Mouse (Mus musculus) embryo, embryonic 11 days (tissue): ENCODE results near the gene Cldn20.

ENCODE experiments used
- DNase-seq: peaks from one replicate; pipeline ENCODE4 v3.0.0-alpha.2; 2015

The Cldn20 gene

DNA sequence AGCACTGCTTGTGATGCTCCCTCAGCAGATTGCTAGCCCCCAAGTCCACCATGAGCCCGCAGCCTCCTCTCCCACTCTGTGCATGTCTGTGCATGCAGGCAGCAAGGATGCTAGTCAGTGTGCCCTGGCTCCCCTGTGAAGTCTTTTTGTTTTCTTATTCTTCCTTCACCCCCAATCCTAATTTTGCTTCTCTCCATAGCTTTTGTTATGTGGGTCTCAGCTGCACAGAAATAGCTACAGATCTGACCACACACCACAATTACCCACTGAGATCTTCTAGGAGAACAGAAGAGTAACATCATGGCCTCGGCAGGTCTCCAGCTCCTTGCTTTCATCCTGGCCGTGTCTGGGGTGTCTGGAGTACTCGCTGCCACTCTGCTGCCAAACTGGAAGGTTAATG lies at the start of gene Cldn20:
Cldn20 (plus strand) TSS at position 301 of the 400 bp plus-strand sequence.
- no peak for DNase-seq

DNA sequence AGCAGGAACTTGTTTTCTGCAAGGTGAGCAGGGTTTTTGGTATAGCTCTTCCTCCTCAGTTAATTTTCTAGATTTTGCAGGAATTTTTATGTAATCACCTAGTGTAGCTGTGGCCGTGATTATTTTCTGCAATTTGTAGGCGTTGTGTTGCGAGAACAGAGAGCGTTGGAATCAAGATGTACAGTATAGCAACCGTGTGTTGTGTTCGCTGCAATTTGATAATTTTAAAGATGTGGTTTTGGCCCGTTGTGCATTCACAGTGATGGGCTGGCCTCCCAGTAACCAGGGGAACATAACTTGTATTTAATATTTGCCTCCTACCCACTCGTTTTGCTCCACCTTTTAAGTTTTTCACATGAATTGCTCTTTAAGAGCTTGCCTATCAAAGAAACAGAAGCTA lies 49.3 kb upstream of the Cldn20 start:
- DNase-seq, result no peak

DNA sequence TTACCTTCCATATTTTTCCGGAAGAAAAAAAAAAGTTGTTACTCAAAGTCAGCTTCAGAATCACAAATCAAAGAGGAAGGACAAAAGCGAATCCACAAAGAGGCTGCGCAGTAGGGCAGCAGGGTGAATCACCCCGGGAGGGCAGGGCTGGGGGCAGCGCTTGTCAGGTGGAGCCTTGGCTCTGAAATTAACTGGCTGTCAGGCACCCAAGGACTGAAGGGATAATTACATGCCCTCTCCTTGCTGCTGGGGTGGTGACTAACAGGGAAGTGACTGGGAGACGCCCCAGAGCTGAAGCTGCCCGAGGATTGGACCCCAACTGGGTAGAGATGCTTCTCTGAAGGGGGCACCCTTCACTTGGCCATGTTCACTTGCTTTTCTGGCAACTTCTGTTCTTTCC lies 46.5 kb upstream of the Cldn20 start:
- DNase-seq, result no peak

DNA sequence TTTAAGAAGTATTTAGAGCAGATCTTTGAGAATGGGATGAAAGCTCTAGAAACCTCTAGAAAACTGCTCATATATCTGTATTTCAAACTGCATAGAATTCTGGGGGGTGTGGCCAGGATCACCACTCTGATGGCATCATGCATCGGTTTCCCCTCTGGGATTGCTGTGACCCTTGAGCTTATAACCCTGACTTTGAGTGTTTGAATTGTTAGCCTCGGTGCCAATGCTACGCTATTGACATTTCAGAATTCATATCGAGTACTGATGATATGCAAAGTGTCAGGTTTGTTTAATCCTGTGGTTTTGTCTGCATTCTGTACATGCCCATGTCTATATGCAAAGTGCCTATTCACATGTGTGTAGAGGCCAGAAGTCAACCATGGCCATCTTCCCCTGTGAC lies 45.1 kb upstream of the Cldn20 start:
- no peak for DNase-seq

DNA sequence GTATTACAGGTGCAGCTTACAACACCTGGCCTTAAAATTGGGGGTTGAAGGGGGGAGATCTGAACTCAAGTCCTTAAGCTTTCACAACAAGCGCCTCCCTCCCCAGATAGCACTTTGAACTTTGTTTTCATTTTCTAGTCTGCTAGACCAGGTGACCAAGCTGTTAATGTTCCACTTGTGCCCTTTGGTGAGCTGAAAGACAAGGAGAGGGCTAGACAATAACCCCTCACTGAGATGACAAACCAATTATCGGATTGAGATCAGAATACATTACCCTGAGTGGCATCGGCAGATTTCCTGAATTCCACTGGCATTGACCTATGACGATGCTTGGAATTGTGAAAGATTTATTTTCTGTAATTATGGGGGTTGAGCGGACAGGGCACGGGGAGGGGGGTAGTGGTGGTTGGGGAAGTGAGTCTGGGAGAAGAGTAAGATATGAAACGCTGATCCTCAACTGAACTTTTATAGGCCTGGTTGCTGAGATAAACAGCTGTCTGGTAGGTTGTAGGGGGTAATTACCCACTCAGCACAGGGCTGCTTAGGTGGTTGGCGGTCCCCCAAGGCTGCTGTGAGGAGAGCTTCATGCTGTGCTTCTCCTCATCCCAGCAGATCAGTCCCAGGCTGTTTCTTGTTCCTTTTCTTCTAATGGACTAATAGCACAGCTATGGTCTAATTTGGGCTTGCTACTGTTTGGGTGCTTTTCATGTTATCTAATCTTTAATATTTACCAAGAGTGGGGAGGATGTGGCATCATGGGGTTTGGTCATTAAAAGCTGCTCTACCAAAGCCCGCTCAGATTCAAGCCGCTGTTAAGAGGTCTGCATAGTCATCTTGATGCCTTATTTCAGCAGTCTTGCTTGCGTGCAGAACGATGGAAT lies 44.4 kb upstream of the Cldn20 start:
- no peak for DNase-seq

DNA sequence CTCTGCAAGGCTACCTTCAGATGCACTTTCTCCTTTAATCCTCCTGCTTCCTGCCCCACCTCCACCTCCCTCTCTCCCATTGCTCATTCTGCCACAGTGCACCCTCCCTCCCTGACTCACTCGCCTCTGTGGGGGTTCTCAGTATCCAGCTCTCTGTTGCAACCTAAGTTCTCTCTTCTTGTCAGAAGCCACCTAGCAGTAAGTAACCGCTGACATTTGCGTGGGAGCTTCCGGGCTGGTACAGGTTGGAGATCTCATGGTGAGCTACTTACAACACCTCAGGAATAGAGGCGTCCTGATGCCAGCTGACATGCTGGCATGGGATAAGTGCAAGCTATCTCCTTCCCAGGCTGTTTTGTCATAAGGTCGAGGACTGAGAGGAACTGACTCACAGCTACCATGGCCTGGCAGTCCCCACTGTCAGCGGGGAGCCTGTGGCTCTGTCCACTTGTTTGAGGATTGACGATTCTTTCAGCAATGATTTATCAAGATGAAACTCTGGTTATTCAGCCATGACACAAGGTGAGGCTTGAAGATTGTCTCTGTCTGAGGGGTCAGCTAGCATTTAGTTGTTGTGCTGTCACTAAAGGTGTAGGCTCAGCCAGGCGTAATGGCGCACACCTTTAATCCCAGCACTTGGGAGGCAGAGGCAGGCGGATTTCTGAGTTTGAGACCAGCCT lies 42.0 kb upstream of the Cldn20 start:
- no peak for DNase-seq

DNA sequence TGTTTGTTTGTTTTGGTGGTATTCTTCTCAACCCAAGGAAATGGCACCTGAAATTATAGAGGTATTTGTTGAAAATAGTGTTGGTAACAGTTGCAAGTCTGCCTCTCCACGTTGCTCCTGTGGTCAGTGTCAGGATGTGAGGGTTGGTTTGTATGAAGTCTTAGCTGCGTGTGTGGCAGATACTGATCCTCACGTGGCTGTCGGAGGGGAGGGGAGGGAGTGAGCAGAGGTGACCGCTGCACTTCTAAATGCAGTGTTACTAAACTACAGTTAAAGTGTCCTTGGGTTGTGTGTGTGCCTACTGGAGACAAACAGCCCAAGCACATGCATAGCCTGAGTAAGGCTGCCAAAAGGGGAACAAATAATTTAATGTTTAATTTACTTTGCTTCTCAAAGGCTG lies 41.3 kb upstream of the Cldn20 start:
- no peak for DNase-seq

DNA sequence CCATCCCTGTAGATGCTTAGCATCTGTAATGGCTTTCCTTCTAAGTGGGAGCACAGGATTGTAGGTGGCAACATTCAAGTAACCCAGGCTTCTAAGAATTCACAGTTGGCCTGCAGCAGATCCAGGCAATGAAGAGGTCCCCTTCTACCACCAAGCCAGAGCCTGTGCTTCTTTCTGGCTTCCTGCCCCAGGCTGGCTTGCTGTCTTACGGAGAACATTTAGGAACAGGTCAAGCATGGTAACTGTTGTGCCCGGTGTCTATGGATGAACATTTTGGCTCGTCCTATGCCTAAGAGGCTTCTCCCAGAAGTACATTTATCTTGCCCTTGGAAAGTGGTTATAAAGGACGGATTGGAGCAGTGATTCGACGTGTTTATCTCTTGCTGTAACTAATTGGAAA lies 40.7 kb upstream of the Cldn20 start:
- no peak for DNase-seq

DNA sequence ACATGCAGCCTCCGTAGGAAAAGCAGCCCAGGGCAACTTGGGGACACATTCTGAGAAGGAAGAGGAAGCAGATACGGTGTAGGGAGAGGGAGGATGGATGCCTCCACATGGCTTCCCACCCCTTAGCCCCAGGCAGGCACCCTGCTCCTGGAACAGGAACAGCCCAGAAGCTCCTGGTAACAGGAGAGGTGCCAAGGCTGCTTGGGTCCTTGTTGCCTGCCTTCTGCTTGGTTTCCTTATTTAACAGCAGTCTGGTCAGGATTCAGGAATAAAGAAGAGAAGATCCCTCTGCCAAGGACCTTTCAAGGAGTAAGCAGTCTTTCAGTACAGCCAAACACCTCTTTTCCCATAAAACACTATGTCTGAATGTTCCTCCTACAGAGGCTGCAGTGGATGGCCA lies 36.8 kb upstream of the Cldn20 start:
- no peak for DNase-seq

DNA sequence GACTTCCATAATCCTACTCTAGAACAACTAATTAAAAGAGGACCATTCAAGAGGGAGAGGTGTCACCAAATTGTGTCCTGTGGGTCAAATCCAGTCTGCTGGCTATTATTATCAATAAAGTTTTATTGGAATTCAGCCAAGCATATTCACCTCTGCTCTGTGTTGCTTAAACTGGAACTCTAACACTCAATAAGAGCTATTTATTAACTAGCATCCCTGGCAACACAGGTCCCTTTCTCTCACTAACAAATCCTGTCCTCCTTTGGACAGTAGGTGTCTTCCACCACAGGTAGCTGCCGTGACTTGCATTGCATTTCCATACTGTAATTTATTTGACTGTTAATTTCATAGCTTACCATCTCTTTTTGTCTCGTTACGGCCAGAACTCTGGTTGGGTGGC lies 36.3 kb upstream of the Cldn20 start:
- DNase-seq, result no peak

DNA sequence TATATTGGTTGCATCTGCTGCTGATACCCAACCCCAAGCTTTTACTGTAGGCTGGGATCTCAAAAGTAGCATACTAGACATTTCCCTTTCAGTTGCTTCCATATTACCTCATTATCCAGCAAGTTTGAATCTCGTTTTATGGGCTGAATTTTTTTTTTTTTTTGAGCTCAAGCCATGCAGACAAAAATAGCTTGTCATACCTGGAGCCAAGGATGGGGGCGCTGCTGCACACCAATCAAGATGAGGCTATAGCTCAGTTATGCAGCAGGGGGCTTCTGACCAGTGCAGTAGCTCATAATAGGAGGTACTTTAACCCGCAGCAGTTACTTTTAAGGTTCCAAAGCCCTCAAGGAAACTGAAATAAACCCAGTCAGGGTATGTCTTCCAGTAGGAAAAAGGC lies 34.3 kb upstream of the Cldn20 start:
- DNase-seq, result peak; percentile 63

DNA sequence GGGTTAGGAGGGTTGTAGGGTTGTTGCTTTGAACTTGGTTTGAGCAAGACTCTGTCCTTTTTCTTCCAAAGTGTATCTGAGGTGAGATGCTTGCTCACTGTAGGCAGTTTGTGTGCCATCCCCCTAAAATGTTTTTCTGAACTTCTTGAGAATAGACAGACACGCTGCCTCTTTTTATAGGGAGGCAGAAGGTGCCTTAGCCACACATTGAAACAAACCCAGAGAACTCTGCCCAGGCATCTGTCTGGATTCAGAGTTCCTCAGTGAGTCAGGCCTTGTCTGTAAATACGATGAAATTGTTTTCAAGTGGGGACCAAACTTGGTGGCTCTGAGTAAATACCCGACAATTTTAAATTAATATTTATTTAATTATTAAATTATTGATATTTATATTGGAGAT lies 33.8 kb upstream of the Cldn20 start:
- DNase-seq, result no peak

DNA sequence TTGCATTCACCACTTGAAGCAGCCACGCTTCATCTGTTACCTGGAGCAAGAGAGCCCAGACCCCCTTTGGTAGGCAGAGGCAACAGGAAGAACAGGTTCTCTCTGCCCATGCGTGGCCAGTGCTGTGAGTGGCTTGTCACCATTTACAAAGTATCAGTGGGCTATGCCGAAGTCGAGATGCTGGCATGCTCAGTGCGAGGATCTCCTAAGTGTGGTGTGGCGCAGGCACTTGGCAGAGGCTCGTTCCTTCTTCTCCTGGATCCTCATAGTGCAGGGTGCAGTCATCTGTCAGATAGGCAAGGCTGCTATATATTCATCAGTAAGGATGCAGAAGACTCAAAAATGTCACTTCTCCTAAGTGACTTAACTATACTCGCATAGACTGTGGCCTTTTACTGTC lies 32.9 kb upstream of the Cldn20 start:
- no peak for DNase-seq

DNA sequence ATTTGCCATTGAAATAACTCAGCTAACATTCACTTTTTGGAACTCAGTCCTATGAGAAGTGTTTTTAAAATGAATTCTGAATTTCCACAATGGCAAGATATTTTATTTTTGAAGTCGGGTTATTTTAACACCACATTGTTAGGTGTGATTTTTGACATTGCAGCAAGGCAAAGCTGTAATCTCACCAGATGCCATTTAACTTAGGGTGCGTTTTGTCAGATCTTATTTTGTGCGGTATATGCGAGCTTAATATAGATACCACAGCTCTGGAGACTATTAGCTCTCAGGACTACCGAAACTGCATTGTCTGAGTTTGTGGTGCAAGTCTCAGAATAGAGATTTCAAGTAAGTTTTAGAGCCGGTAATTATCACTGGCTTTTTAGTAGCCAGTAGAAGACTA lies 32.3 kb upstream of the Cldn20 start:
- no peak for DNase-seq

DNA sequence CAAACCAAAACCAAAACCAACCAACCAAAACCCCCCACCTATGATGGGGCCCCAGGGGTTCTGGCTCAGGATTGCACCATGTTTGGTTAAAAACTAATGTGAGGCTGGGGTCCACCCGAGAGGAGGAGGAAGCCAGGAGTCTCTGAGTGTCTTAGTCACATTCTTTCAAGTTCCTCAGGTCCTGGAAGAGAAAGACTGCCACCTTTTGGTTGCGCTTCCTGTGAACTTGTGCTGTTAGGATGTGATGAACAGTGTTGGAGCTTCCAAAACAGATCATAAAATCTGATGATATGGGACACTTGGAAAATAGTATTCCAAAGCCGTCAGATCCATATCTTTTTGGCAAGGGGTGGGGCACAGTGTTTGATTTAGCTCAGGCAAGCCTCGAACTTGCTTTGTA lies 31.4 kb upstream of the Cldn20 start:
- no peak for DNase-seq

DNA sequence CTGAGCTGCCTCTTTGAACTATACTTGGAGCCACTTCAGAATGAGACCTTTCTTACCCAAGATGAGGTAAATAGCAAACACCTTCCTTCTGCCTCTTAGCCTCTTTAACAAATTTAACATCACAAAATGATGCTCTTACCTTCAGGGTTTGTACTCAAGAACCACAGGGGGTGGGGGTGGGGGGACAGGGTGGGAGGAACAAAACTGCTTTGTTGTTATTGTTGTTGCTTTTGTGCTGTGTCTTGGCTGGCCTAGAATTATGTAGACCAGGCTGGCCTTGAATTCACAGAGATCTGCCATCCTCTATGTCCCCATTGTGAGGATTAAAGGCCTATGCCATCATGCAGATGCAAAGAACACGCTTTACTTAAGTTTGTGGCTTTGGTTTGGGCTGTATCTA lies 26.6 kb upstream of the Cldn20 start:
- DNase-seq, result no peak

DNA sequence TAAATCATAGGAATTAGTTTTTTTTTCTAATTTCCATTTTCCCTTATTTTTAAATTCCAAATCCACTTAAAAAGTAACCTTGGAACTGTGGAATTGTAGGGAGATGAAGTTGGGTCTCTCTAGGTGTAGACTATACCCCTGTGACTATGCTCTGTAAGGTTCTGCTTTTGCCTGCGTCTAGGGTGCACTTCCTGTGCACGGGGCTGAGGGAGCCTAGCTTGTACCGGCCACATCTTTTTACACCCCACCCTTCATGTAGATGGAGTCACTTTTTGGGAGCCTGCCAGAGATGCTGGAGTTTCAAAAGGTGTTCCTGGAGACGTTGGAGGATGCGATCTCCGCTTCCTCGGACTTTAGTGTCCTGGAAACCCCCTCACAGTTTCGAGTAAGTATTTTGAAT lies 25.8 kb upstream of the Cldn20 start:
- DNase-seq, result no peak

DNA sequence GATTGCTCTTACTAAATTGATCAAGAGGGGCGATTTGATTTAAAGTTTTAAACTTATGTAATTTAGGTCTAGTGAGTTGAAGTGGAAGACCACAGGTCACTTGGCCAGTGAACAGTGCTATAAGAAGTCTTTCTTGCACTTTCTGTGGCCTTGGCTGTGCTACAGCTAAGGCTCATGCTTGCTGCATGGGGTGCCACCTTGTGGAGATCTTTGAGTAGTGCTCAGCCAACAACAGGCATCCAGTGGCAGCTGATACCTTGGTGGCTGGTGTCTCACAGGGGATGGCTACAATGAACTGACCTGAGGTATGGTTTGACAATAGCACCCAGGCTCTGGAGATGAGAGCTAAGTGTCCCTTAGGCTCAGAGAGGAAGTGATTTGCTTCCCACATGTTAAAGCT lies 22.5 kb upstream of the Cldn20 start:
- DNase-seq, result peak; percentile 78

DNA sequence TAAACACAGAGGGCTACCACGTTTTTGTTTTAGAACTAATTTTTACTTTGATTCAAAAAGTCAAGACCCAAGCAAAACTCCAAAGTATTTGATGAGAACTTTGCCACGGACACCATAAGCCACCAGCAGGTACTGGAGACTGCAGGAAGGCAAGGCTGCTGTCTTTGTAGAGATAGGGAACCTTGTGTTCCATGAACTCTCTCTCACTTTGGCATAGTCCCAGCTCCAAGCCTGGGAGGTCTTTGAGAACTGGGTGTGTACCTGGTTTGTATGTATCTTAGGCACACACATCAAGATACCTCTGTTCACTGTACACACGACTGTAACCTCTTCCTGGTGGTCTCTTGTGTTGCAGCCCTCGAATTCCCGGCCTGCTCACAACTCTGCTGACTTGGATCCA lies 18.0 kb upstream of the Cldn20 start:
- no peak for DNase-seq

DNA sequence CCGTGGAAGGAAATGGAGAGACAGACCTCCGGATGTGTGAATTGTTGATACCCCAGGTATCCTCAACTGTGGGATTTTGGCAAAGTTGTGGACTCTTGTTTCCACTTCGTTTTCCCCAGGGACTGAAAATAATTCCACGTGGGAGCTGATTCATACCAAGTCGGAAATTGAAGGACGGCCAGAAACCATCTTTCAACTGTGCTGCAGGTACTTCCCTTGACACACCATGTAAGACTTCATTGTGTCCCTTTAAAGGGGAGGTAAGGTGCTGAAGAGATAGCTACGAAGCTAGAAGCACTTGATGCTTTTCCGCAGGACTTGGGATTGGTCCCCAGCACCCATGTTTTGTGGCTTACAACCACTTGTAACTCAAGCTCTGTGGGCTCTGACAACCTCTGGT lies 16.5 kb upstream of the Cldn20 start:
- no peak for DNase-seq

DNA sequence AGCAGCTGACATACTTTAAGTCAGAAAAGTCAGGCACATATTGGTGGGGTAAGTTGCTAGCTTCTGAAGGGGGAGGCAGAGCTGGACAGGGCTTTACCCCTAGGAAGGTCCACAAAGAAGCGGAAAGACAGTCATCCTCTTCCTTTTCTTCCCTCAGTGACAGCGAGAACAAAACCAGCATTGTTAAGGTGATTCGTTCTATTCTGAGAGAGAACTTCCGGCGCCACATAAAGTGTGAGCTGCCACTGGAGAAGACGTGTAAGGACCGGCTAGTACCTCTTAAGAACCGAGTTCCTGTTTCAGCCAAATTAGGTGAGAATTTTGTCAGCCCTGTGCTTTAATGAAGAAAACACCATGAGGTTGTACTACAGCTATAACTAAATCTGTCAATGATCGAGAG lies 15.9 kb upstream of the Cldn20 start:
- peak; percentile 10 for DNase-seq

DNA sequence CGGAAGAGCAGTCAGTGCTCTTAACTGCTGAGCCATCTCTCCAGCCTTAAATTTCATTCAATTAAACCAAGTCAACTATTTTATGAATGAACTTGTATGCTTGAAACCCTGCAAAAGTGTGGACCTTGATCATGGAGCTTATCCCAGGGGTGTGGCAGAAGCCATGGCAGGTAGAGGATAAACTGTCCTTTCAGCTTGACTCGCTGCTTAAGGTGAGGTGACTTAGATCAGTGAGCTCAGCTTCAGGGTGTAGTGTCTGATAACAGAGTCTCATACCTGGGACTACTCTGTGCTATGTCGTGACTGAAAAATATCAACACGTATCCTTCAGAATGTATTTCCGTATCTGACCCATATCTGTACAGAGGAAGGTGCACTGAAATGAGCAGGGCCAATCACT lies 12.0 kb upstream of the Cldn20 start:
- no peak for DNase-seq

DNA sequence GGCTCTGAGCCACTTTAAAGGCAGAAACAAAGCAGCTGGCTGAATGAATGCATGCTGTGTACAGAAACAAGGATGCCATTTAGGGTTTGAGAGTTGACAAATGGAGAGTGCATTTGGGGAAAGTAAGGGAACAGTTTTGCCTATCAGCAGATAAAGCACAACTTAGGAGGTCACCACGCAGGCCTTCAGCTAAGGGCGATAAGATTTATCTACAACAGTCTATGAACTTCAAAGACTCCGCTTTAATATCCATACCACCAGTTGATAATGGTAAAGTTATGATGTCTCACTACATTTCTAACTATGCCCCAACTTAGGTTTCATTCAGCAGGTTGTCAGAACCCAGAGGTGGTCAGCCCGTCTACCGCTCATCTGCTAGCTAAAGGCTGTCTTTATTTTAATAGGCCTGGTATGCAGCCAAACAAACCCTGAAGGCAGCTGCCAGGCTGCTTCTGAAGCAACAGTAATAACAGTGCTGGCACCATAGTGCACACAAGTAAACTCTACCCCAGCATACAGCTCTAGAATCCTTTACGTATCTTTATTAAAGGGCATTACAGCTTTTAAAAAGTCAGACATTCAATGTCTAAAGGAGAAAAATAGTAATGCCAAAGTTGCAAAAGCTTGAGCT lies 4.4 kb upstream of the Cldn20 start:
- DNase-seq, result no peak

DNA sequence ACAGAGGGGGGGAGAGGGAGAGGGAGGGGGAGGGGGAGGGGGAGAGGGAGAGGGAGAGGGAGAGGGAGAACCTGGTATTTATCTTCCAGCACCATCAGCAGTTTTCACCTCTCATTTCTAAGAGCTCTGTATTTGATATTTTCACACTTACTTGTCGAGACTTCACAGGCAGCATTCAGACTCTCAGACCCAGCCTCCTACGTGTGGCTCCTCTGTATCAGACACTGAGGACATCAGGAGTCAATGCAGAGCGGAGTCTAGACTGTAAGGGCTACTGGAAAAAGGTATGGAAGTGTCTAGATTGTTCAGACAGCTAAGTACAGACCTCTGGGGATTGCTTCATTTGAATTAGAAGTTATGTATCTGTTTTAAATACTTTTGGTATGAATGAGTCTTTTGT lies 2.8 kb upstream of the Cldn20 start:
- DNase-seq, result no peak
